Mouse (Mus musculus) liver, postnatal 0 days (tissue): ENCODE measurements around the gene Tepsin.

Experiments used
- CTCF ChIP-seq: sonication (generic); IDR thresholded peaks from 2 replicates; pipeline ENCODE4 v1.5.1; 2016; ENCODE audit warnings: antibody characterized with exemption, low read depth
- EP300 ChIP-seq: IDR thresholded peaks from 2 replicates; pipeline ENCODE4 v1.6.1; 2016; ENCODE audit warnings: antibody characterized with exemption, low read depth, mild to moderate bottlenecking

- no peak for TF ChIP-seq CTCF
- TF ChIP-seq EP300, result no peak
Observed at GRCm38 (mm10) chr11:120045341-120045740, 53.2 kb downstream of the Tepsin start.
